Mouse (Mus musculus): ENCODE measurements around the gene Dnaja4. TPM values are rescaled to one million over a fixed set of nuclear protein-coding genes. Genes with fewer than 3 reads are reported as not detected.

The Dnaja4 gene
- polyA plus RNA-seq, 1 experiment from 2014 or later, result 4.7 TPM

DNA sequence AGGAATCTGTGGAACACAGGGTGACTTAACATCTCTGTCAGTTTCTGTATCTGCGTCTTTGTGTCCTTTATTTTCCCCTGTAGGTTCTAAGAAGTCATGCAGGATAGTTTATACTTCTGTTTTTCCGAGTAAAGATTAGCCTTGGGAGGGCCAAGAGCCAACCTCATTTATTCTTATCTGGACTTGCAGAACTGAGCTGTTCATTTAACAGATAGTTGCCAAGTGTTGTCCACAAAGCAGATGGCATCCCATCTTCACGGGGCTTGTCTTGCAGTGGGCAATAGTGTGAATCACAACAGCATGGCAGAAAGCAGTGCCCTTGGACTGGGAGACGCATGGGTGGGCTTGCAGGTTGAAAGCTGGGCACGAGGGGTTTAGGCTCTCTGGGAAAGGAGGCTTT is 5.7 kb downstream of the Dnaja4 start:
- no peak overlapping the region for H3K27ac ChIP-seq (ENCODE audit: low read length)
- no peaks in the 10 kb centered on the region for H3K9me3 ChIP-seq (ENCODE audit: control insufficient read depth, low read depth, low read length)
- no peaks in the 10 kb centered on the region for H3K4me1 ChIP-seq (ENCODE audit: control insufficient read depth, insufficient read depth, low read length)
- 73% methylated on average over 5 of the region's 5 CpGs for WGBS
- no peaks in the 10 kb centered on the region for H3K36me3 ChIP-seq (ENCODE audit: control insufficient read depth, insufficient read depth, low read length)
- ATAC-seq (ENCODE audit: insufficient number of reproducible peaks, insufficient read depth, low FRiP score, low read depth), result no peak
- H3K4me3 ChIP-seq (ENCODE audit: low read depth, low read length), result no peak overlapping the region
- no peak overlapping the region for H3K4me2 ChIP-seq (replicated peaks; ENCODE audit: low read depth, low read length)
- H3K9ac ChIP-seq (replicated peaks; ENCODE audit: low read depth, low read length), result no peak overlapping the region
- no peaks in the 10 kb centered on the region for H3K27me3 ChIP-seq (ENCODE audit: control insufficient read depth, insufficient read depth, low read length)

DNA sequence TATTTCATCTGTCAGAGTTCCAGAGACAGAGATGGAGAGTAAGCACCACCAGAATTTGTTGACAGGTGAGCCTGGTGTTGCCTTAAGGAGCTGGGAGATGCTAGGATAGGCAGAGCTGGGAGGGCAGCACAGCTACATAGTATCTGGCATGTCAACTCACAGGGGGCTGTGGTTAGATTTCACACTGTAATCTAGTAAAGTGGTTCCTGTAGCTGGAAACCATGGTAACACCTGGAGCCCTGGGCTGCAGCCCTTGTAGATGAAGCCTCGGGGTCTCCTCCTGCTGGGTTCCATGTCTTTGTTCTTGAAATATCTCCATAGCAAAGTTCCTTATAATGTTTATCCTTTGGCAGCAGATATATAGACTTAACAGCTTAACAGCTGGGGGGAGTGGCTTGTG is 6.9 kb downstream of the Dnaja4 start:
- no peak overlapping the region for H3K9ac ChIP-seq (replicated peaks; ENCODE audit: low read depth, low read length)
- no peak overlapping the region for H3K27ac ChIP-seq (ENCODE audit: low read length)
- no peak overlapping the region for H3K4me3 ChIP-seq (ENCODE audit: low read depth, low read length)
- H3K4me1 ChIP-seq (ENCODE audit: control insufficient read depth, insufficient read depth, low read length), result no peaks in the 10 kb centered on the region
- WGBS, result 31% methylated on average over 1 of the region's 1 CpGs
- no peak overlapping the region for H3K4me2 ChIP-seq (replicated peaks; ENCODE audit: low read depth, low read length)
- no peaks in the 10 kb centered on the region for H3K9me3 ChIP-seq (ENCODE audit: control insufficient read depth, low read depth, low read length)
- no peak for ATAC-seq (ENCODE audit: insufficient number of reproducible peaks, insufficient read depth, low FRiP score, low read depth)
- no peaks in the 10 kb centered on the region for H3K27me3 ChIP-seq (ENCODE audit: control insufficient read depth, insufficient read depth, low read length)
- H3K36me3 ChIP-seq (ENCODE audit: control insufficient read depth, insufficient read depth, low read length), result no peaks in the 10 kb centered on the region

DNA sequence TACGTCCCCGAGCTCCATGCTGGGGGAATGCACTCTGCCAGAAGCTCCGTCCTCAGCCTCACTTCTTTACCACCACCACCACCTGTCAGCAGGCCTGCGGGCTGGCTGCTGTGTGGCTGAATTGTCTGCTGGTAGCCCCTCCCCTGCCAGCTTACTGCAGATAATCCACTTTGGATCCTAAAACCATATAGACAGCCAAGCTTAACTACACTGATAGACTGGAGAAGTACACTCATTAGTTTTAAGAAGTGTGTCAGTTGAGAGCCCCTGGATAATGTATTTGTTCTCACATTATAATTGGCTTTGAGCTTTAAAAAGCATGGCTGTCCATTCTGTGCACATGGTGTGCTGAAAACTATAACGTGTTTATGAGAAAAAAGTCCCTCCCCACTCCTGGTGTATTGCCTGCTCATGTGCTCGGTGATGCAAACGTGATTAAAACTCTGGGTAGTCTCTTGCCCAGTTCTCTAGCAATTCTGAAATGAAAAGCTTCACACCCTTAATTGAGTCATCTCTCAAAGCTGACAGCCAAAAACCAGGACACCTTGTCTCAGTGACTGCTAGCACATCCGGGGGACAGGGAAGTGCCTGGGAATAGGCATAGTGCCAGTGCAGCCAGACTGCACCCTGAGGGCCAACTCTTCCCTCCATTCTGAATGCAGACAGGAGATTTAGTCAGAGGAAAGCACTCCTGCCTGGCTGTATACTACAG is 8.8 kb downstream of the Dnaja4 start:
- Histone ChIP-seq H3K9ac (replicated peaks; ENCODE audit: low read depth, low read length) (no peak overlapping the region), H3K4me1 (ENCODE audit: control insufficient read depth, insufficient read depth, low read length) (no peaks in the 10 kb centered on the region), H3K4me3 (ENCODE audit: low read depth, low read length) (no peak overlapping the region), H3K36me3 (ENCODE audit: control insufficient read depth, insufficient read depth, low read length) (0 out of 2 replicates have a peak, but pooled peaks cover 1% of the 10 kb centered on the region), H3K27me3 (ENCODE audit: control insufficient read depth, insufficient read depth, low read length) (no peaks in the 10 kb centered on the region), H3K9me3 (ENCODE audit: control insufficient read depth, low read depth, low read length) (no peaks in the 10 kb centered on the region), H3K4me2 (replicated peaks; ENCODE audit: low read depth, low read length) (no peak overlapping the region), H3K27ac (ENCODE audit: low read length) (no peak overlapping the region)
- 60% methylated on average over 8 of the region's 8 CpGs for WGBS
- ATAC-seq (ENCODE audit: insufficient number of reproducible peaks, insufficient read depth, low FRiP score, low read depth), result no peak

GRCm38 (mm10) chr9:54708085-54708484 is 9.4 kb downstream of the Dnaja4 start:
- Histone ChIP-seq H3K9ac (replicated peaks; ENCODE audit: low read depth, low read length) (no peak overlapping the region), H3K27ac (ENCODE audit: low read length) (no peak overlapping the region), H3K36me3 (ENCODE audit: control insufficient read depth, insufficient read depth, low read length) (0 out of 2 replicates have a peak, but pooled peaks cover 4% of the 10 kb centered on the region), H3K9me3 (ENCODE audit: control insufficient read depth, low read depth, low read length) (no peaks in the 10 kb centered on the region), H3K4me2 (replicated peaks; ENCODE audit: low read depth, low read length) (no peak overlapping the region), H3K4me1 (ENCODE audit: control insufficient read depth, insufficient read depth, low read length) (no peaks in the 10 kb centered on the region), H3K27me3 (ENCODE audit: control insufficient read depth, insufficient read depth, low read length) (no peaks in the 10 kb centered on the region), H3K4me3 (ENCODE audit: low read depth, low read length) (no peak overlapping the region)
- WGBS, result 84% methylated on average over 5 of the region's 5 CpGs
- ATAC-seq (ENCODE audit: insufficient number of reproducible peaks, insufficient read depth, low FRiP score, low read depth), result no peak

- Histone ChIP-seq H3K27ac (ENCODE audit: low read length) (no peak overlapping the region), H3K9ac (replicated peaks; ENCODE audit: low read depth, low read length) (no peak overlapping the region), H3K4me3 (ENCODE audit: low read depth, low read length) (no peak overlapping the region), H3K27me3 (ENCODE audit: control insufficient read depth, insufficient read depth, low read length) (no peaks in the 10 kb centered on the region), H3K4me2 (replicated peaks; ENCODE audit: low read depth, low read length) (no peak overlapping the region), H3K36me3 (ENCODE audit: control insufficient read depth, insufficient read depth, low read length) (peaks cover 65% of the 10 kb centered on the region), H3K9me3 (ENCODE audit: control insufficient read depth, low read depth, low read length) (no peaks in the 10 kb centered on the region), H3K4me1 (ENCODE audit: control insufficient read depth, insufficient read depth, low read length) (no peaks in the 10 kb centered on the region)
- 91% methylated on average over 3 of the region's 3 CpGs for WGBS
- ATAC-seq (ENCODE audit: insufficient number of reproducible peaks, insufficient read depth, low FRiP score, low read depth), result no peak
Measured at GRCm38 (mm10) chr9:54715776-54716175, 17.1 kb downstream of the Dnaja4 start.

DNA sequence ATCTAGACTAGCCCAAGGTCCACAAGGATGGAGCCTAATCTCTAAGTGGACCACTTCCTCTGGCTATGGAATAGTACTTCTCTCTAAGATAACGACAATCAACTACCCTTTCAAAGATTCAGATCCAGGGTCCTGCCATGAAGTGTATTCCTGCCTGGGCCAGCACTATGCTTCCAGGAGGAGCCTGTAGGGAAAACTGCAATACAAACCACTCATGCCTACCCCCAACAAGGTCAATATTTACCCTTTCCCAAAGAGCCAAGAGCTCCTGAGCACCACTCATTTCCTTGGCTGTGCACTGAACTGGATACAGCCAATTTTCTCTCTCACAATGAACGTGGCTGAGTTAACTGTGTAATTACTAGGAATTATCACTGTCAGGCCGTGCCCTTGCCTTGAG is 18.9 kb downstream of the Dnaja4 start:
- WGBS, result 74% methylated on average over 3 of the region's 3 CpGs
- Histone ChIP-seq H3K27ac (ENCODE audit: low read length) (no peak overlapping the region), H3K9ac (replicated peaks; ENCODE audit: low read depth, low read length) (no peak overlapping the region), H3K36me3 (ENCODE audit: control insufficient read depth, insufficient read depth, low read length) (peaks cover 74% of the 10 kb centered on the region), H3K4me3 (ENCODE audit: low read depth, low read length) (no peak overlapping the region), H3K4me1 (ENCODE audit: control insufficient read depth, insufficient read depth, low read length) (no peaks in the 10 kb centered on the region), H3K4me2 (replicated peaks; ENCODE audit: low read depth, low read length) (no peak overlapping the region), H3K27me3 (ENCODE audit: control insufficient read depth, insufficient read depth, low read length) (no peaks in the 10 kb centered on the region), H3K9me3 (ENCODE audit: control insufficient read depth, low read depth, low read length) (no peaks in the 10 kb centered on the region)
- no peak for ATAC-seq (ENCODE audit: insufficient number of reproducible peaks, insufficient read depth, low FRiP score, low read depth)

DNA sequence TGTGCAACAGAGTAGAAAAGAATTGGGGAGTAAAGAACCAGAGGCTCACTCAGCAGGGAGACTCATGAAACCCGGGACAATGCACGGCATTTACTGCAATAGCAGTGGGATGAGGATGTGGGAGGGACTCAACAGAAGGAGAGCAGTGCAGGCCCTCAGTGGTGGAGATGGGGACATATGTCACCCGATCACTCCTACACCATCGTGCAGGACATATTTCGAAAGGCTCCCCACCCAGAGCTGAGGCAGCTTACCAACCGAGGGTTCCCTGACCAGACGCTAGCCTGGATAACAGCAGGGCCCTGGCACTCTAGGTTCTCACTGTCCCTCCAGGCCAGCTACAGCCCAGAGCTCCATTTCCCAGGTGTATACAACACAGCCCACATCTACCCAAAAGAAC is 23.5 kb downstream of the Dnaja4 start:
- peaks cover 79% of the 10 kb centered on the region for H3K36me3 ChIP-seq (ENCODE audit: control insufficient read depth, insufficient read depth, low read length)
- H3K4me2 ChIP-seq (replicated peaks; ENCODE audit: low read depth, low read length), result no peak overlapping the region
- no peak for ATAC-seq (ENCODE audit: insufficient number of reproducible peaks, insufficient read depth, low FRiP score, low read depth)
- no peaks in the 10 kb centered on the region for H3K27me3 ChIP-seq (ENCODE audit: control insufficient read depth, insufficient read depth, low read length)
- H3K27ac ChIP-seq (ENCODE audit: low read length), result no peak overlapping the region
- 91% methylated on average over 7 of the region's 7 CpGs for WGBS
- H3K4me1 ChIP-seq (ENCODE audit: control insufficient read depth, insufficient read depth, low read length), result no peaks in the 10 kb centered on the region
- H3K9ac ChIP-seq (replicated peaks; ENCODE audit: low read depth, low read length), result no peak overlapping the region
- H3K9me3 ChIP-seq (ENCODE audit: control insufficient read depth, low read depth, low read length), result no peaks in the 10 kb centered on the region
- no peak overlapping the region for H3K4me3 ChIP-seq (ENCODE audit: low read depth, low read length)

DNA sequence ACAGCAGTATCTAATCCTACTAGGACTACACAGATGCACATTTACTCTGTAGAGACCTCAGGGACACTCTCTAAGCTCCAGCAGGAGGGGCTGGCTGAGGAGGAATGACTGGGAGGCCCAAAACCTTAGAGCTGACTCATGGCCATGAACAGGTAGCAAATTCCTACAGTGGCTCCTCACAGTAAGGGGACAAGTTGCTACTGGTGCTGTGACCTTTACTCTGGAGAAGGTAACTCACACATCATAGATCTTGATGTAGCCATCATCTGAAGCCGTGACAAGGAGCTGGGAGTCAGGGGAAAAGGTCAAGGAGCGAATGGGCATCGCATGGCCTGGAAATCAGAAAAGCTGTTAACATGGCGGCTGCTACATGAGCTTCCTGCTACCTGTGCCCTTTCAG is 23.9 kb downstream of the Dnaja4 start:
- no peaks in the 10 kb centered on the region for H3K27me3 ChIP-seq (ENCODE audit: control insufficient read depth, insufficient read depth, low read length)
- H3K4me3 ChIP-seq (ENCODE audit: low read depth, low read length), result no peak overlapping the region
- no peak for ATAC-seq (ENCODE audit: insufficient number of reproducible peaks, insufficient read depth, low FRiP score, low read depth)
- H3K9ac ChIP-seq (replicated peaks; ENCODE audit: low read depth, low read length), result no peak overlapping the region
- WGBS, result 83% methylated on average over 4 of the region's 4 CpGs
- no peak overlapping the region for H3K27ac ChIP-seq (ENCODE audit: low read length)
- no peak overlapping the region for H3K4me2 ChIP-seq (replicated peaks; ENCODE audit: low read depth, low read length)
- H3K36me3 ChIP-seq (ENCODE audit: control insufficient read depth, insufficient read depth, low read length), result peaks cover 79% of the 10 kb centered on the region
- H3K4me1 ChIP-seq (ENCODE audit: control insufficient read depth, insufficient read depth, low read length), result no peaks in the 10 kb centered on the region
- no peaks in the 10 kb centered on the region for H3K9me3 ChIP-seq (ENCODE audit: control insufficient read depth, low read depth, low read length)

DNA sequence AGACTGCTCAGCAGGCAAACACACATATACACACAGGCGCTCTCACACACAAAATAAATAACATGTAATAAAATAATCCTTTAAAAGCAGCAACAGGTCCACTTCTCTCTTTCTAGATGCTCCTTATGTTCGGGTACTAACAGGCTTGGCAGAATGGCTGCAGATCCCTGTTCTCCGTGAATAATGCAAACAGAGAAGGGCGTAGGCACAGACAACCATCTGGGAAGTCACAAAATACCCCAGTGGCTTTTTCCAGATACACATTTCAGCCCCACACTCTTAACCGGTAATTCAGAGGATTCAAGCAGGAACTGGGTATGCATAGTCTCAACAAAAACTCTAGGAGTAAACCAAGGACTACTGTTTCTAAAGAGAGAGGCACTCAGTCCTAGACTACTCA is 27.6 kb downstream of the Dnaja4 start:
- Histone ChIP-seq H3K36me3 (ENCODE audit: control insufficient read depth, insufficient read depth, low read length) (peaks cover 72% of the 10 kb centered on the region), H3K9me3 (ENCODE audit: control insufficient read depth, low read depth, low read length) (no peaks in the 10 kb centered on the region), H3K4me3 (ENCODE audit: low read depth, low read length) (no peak overlapping the region), H3K4me2 (replicated peaks; ENCODE audit: low read depth, low read length) (no peak overlapping the region), H3K27me3 (ENCODE audit: control insufficient read depth, insufficient read depth, low read length) (no peaks in the 10 kb centered on the region), H3K27ac (ENCODE audit: low read length) (no peak overlapping the region), H3K4me1 (ENCODE audit: control insufficient read depth, insufficient read depth, low read length) (no peaks in the 10 kb centered on the region), H3K9ac (replicated peaks; ENCODE audit: low read depth, low read length) (no peak overlapping the region)
- WGBS, result 79% methylated on average over 5 of the region's 5 CpGs
- ATAC-seq (ENCODE audit: insufficient number of reproducible peaks, insufficient read depth, low FRiP score, low read depth), result no peak
